Mouse (Mus musculus) midbrain, postnatal 0 days (tissue): ENCODE measurements at regions not wholly inside any gene's neighbourhood (a gene's known extent, or its start where the extent isn't known, plus 50 kb on each side); places are given as distances from the start of the nearest gene placed in this dataset.
A peak's percentile ranks its signal among the peaks of the same experiment; 100 is the strongest.

Experiments used
- ATAC-seq: fragments of 200-750 bp; cut with Nextera tagmentation; 2 replicates; pipeline ENCODE4 v1.8.0; 2017; ENCODE audit warnings: moderate number of reproducible peaks, mild to moderate bottlenecking, moderate TSS enrichment, moderate library complexity; ENCODE audit not compliant: low FRiP score
- DNase-seq: peaks from one replicate; pipeline ENCODE4 v3.0.0-alpha.2; 2015; ENCODE audit warnings: low spot score
- H3K27ac ChIP-seq: fragments of 300-500 bp; sonication (generic); 2 replicates; pipeline ENCODE4 v1.5.1; 2014; ENCODE audit warnings: low read depth, mild to moderate bottlenecking, low read length, mixed read lengths
- H3K27me3 ChIP-seq: fragments of 300-500 bp; sonication (generic); 2 replicates; pipeline ENCODE4 v1.6.1; 2014; ENCODE audit warnings: low read length, control low read depth, mixed read lengths; ENCODE audit not compliant: insufficient read depth
- H3K36me3 ChIP-seq: fragments of 300-500 bp; sonication (generic); 2 replicates; pipeline ENCODE4 v1.6.1; 2014; ENCODE audit warnings: low read length, control low read depth, mixed read lengths; ENCODE audit not compliant: insufficient read depth
- H3K4me1 ChIP-seq: fragments of 300-500 bp; sonication (generic); 2 replicates; pipeline ENCODE4 v1.6.1; 2014; ENCODE audit warnings: mild to moderate bottlenecking, control low read depth, antibody characterized with exemption, low read length, mixed read lengths; ENCODE audit not compliant: insufficient read depth
- H3K4me2 ChIP-seq: fragments of 300-500 bp; sonication (generic); 2 replicates; pipeline ENCODE4 v1.6.1; 2014; ENCODE audit warnings: low read depth, mild to moderate bottlenecking, low read length, mixed read lengths; ENCODE audit not compliant: poor library complexity, severe bottlenecking
- H3K4me3 ChIP-seq: fragments of 300-500 bp; sonication (generic); 2 replicates; pipeline ENCODE4 v1.5.1; 2014; ENCODE audit warnings: low read depth, mild to moderate bottlenecking, low read length, moderate library complexity
- H3K9ac ChIP-seq: fragments of 300-500 bp; sonication (generic); replicated peaks from 2 replicates; pipeline ENCODE4 v1.6.1; 2014; ENCODE audit warnings: mild to moderate bottlenecking, low read length, moderate library complexity, mixed read lengths; ENCODE audit not compliant: poor library complexity, severe bottlenecking
- H3K9me3 ChIP-seq: fragments of 300-500 bp; sonication (generic); 2 replicates; pipeline ENCODE4 v1.6.1; 2016; ENCODE audit warnings: low read length, control low read depth
- CTCF ChIP-seq: IDR thresholded peaks from 2 replicates; pipeline ENCODE4 v1.5.1; 2016; ENCODE audit warnings: antibody characterized with exemption, mild to moderate bottlenecking
- WGBS: fragments of 180-500 bp; shearing (Covaris S2); extraction: QIAGEN DNeasy Blood & Tissue Kit; methylation state at CpG from one replicate; pipeline ENCODE4 v1.1.7; 2014; 5-methylcytosine and 5-hydroxymethylcytosine counted together

- Histone ChIP-seq H3K9me3 (no peaks in the 10 kb centered on the region), H3K4me1 (no peaks in the 10 kb centered on the region), H3K27ac (no peak overlapping the region), H3K36me3 (no peaks in the 10 kb centered on the region), H3K27me3 (no peaks in the 10 kb centered on the region), H3K4me2 (no peak overlapping the region), H3K9ac (no peak overlapping the region), H3K4me3 (no peak overlapping the region)
- DNase-seq, result peak; percentile 86
- peak; percentile 18; the same call in 1 of the 2 replicates for TF ChIP-seq CTCF
- 49% methylated on average over 4 of the region's 4 CpGs for WGBS
- peak; percentile 74; the same call in 1 of the 2 replicates for ATAC-seq
Observed at GRCm38 (mm10) chr8:96393024-96393423, 504.7 kb upstream of the Got2 start.

- Histone ChIP-seq H3K9me3 (no peaks in the 10 kb centered on the region), H3K4me1 (no peaks in the 10 kb centered on the region)
Observed at GRCm38 (mm10) chr8:96389251-96389650, 500.9 kb upstream of the Got2 start.

GRCm38 (mm10) chr8:96370500-96370899 is 482.2 kb upstream of the Got2 start:
- no peak for DNase-seq
- no peaks in the 10 kb centered on the region for H3K36me3 ChIP-seq
- 72% methylated on average over 9 of the region's 9 CpGs for WGBS

More at GRCm38 (mm10) chr8:96389251-96389650, 500.9 kb upstream of the Got2 start:
- H3K27me3 ChIP-seq, result no peaks in the 10 kb centered on the region
- 89% methylated on average over 3 of the region's 3 CpGs for WGBS
- ATAC-seq (no peak), DNase-seq (no peak)
- no peaks in the 10 kb centered on the region for H3K36me3 ChIP-seq
- H3K4me3 ChIP-seq, result no peak overlapping the region
- no peak overlapping the region for H3K27ac ChIP-seq
- H3K9ac ChIP-seq, result no peak overlapping the region
- no peak for TF ChIP-seq CTCF
- no peak overlapping the region for H3K4me2 ChIP-seq

GRCm38 (mm10) chr8:96362853-96363445 is 474.6 kb upstream of the Got2 start:
- no peaks in the 10 kb centered on the region; the same call in 1 of the 2 replicates for H3K4me1 ChIP-seq
- H3K4me2 ChIP-seq, result no peak overlapping the region
- DNase-seq, result peak; percentile 21
- H3K4me3 ChIP-seq, result no peak overlapping the region
- ATAC-seq, result no peak
- H3K36me3 ChIP-seq, result no peaks in the 10 kb centered on the region
- 22% methylated on average over 14 of the region's 14 CpGs for WGBS
- H3K27me3 ChIP-seq, result no peaks in the 10 kb centered on the region
- H3K27ac ChIP-seq, result no peak overlapping the region
- no peaks in the 10 kb centered on the region for H3K9me3 ChIP-seq
- no peak for TF ChIP-seq CTCF
- no peak overlapping the region for H3K9ac ChIP-seq

More at GRCm38 (mm10) chr8:96370500-96370899, 482.2 kb upstream of the Got2 start:
- Histone ChIP-seq H3K4me1 (no peaks in the 10 kb centered on the region), H3K9me3 (no peaks in the 10 kb centered on the region), H3K27me3 (no peaks in the 10 kb centered on the region), H3K4me3 (no peak overlapping the region), H3K27ac (no peak overlapping the region), H3K9ac (no peak overlapping the region), H3K4me2 (no peak overlapping the region)
- TF ChIP-seq CTCF, result no peak
- ATAC-seq, result no peak

GRCm38 (mm10) chr8:96350531-96351069 is 462.3 kb upstream of the Got2 start:
- Histone ChIP-seq H3K9ac (no peak overlapping the region), H3K9me3 (no peaks in the 10 kb centered on the region), H3K4me3 (no peak overlapping the region), H3K4me2 (no peak overlapping the region), H3K4me1 (no peaks in the 10 kb centered on the region), H3K27ac (no peak overlapping the region), H3K36me3 (no peaks in the 10 kb centered on the region), H3K27me3 (no peaks in the 10 kb centered on the region)
- WGBS, result 69% methylated on average over 6 of the region's 6 CpGs
- ATAC-seq, result no peak
- no peak for DNase-seq
- TF ChIP-seq CTCF, result no peak

GRCm38 (mm10) chr8:96349503-96349902 is 461.2 kb upstream of the Got2 start:
- no peak for ATAC-seq
- Histone ChIP-seq H3K9me3 (no peaks in the 10 kb centered on the region), H3K4me2 (no peak overlapping the region), H3K27ac (no peak overlapping the region), H3K36me3 (no peaks in the 10 kb centered on the region), H3K4me3 (no peak overlapping the region), H3K27me3 (no peaks in the 10 kb centered on the region), H3K4me1 (no peaks in the 10 kb centered on the region), H3K9ac (no peak overlapping the region)
- no peak for DNase-seq
- no peak for TF ChIP-seq CTCF
- WGBS, result 72% methylated on average over 6 of the region's 6 CpGs
